Mouse (Mus musculus) G1E (cell line): ENCODE measurements at regions not wholly inside any gene's neighbourhood (a gene's known extent, or its start where the extent isn't known, plus 50 kb on each side); places are given as distances from the start of the nearest gene placed in this dataset.

Experiments
- CTCF ChIP-seq: IDR thresholded peaks from 2 replicates; pipeline ENCODE4 v1.5.1; 2012; ENCODE audit warnings: low read depth, low read length, inconsistent platforms, mixed read lengths
- GATA1 ChIP-seq: IDR thresholded peaks from 2 replicates; pipeline ENCODE4 v1.6.1; 2012; ENCODE audit warnings: borderline replicate concordance, low read length, inconsistent platforms, mixed read lengths
- POLR2AphosphoS5 ChIP-seq: IDR thresholded peaks from 2 replicates; pipeline ENCODE4 v1.6.1; 2012; ENCODE audit warnings: low read depth, low read length, inconsistent platforms; ENCODE audit not compliant: insufficient replicate concordance
- TAL1 ChIP-seq: conservative IDR thresholded peaks from 2 replicates; pipeline ENCODE4 v1.6.1; 2012; ENCODE audit warnings: low read depth, low read length, inconsistent platforms, mixed read lengths

DNA sequence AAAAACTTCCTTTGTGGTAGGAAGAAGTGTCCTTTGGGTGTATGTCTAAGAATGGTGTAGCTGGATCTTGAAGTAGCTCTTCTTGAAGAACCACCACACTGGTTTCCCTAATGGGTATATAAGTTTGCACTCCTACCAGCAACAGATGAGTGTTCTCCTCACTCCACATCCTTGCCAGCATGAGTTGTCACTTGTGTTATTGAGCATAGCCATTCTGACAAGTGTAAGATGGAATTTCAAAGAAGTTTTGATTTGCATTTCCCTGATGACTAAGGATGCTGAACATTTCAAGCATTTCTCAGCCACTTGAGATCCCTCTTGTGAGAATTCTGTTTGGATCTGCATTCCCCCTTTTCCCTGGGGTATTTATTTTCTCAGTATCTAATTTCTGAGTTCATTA is 243.2 kb downstream of the Klf5 start:
- TF ChIP-seq CTCF, result no peak
- no peak for TF ChIP-seq POLR2AphosphoS5
- no peak for TF ChIP-seq GATA1
- TF ChIP-seq TAL1, result no peak
